In the genomic region with DNA sequence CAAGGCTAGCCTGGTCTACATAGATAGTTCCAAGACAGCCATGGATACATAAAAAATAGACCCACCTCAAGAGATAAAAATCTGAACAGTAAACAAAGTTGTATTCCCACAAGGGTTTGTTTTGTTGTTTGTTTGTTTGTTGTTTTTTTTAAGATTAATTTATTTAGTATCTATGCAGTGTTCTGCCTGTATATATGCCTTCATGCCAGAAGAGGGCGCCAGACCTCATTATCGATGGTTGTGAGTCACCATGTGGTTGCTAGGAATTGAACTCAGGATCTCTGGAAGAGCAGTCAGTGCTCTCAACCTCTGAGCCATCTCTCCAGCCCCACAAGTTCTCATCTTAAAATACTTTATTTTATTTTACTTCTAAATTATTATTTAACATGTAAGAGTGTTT, we compare ENCODE assay signal across 20 mouse cellular contexts. TPM values are rescaled to one million over a fixed set of nuclear protein-coding genes. Genes with fewer than 3 reads are reported as not detected.
DNase-seq lines count a peak whose midpoint lies in the region; ATAC-seq and TF ChIP-seq lines count a peak whose summit lies in the region.
"Had no signal": no experiment of that assay in that cellular context is flagged by ENCODE, and none has a peak within 500 bp of the region (broad histone marks: within the 10 kb centered on the region; RNA-seq: fewer than 3 reads in every experiment).

No protein-coding gene starts in this region.

- H3K9me3 ChIP-seq in liver, postnatal 0 days (ENCODE audit: low read length) = no peaks in the 10 kb centered on the region
- no peaks in the 10 kb centered on the region for H3K9me3 ChIP-seq in liver, embryonic 11.5 days (ENCODE audit: control insufficient read depth, low read length)
- H3K9me3 ChIP-seq: forebrain, embryonic 10.5 days; heart, embryonic 13.5 days; hindbrain, embryonic 15.5 days; limb, embryonic 13.5 days had no signal

- no peaks in the 10 kb centered on the region for H3K27me3 ChIP-seq in liver, postnatal 0 days (ENCODE audit: insufficient read depth, low read length)
- H3K27me3 ChIP-seq in liver, embryonic 11.5 days (replicated peaks; ENCODE audit: control insufficient read depth, insufficient read depth, low read length) = no peaks in the 10 kb centered on the region
- H3K27me3 ChIP-seq: heart, embryonic 13.5 days; hindbrain, embryonic 15.5 days; limb, embryonic 13.5 days had no signal

- no peak for TF ChIP-seq EP300 in liver, postnatal 0 days (IDR thresholded peaks at IDR 0.05; ENCODE audit: low read depth)

- no peak overlapping the region for H3K9ac ChIP-seq in liver, postnatal 0 days (replicated peaks)
- H3K9ac ChIP-seq in liver, embryonic 11.5 days (ENCODE audit: low read depth, low read length) = no peak overlapping the region
- H3K9ac ChIP-seq: heart, embryonic 13.5 days; hindbrain, embryonic 15.5 days; limb, embryonic 13.5 days had no signal

- no peak overlapping the region for H3K27ac ChIP-seq in gastrocnemius, adult 2 months
- no peak overlapping the region for H3K27ac ChIP-seq in liver, postnatal 0 days (ENCODE audit: low read depth)
- H3K27ac ChIP-seq in liver, embryonic 11.5 days (ENCODE audit: low read depth, low read length) = no peak overlapping the region
- H3K27ac ChIP-seq: forebrain, embryonic 10.5 days; heart, embryonic 13.5 days; hindbrain, embryonic 15.5 days; limb, embryonic 13.5 days had no signal

- DNase-seq in gastrocnemius, adult 2 months = no peak
- no peak for DNase-seq in gastrocnemius, postnatal 10 days
- no peak for DNase-seq in liver, postnatal 0 days
- DNase-seq in liver, embryonic 11.5 days (ENCODE audit: low spot score) = no peak
- DNase-seq in R1 (ENCODE audit: low read depth, low spot score) = peak; percentile 36
- no peak for DNase-seq in thymus, postnatal 14 days
- no peak for DNase-seq in embryo, embryonic 10 days (ENCODE audit: low spot score)
- DNase-seq: adrenal gland, postnatal 36 days; cerebellum, adult 2 months; cerebellum, postnatal 36 days; heart, adult 11 months; heart, postnatal 36 days; kidney, adult 18-20 months; kidney, postnatal 10 days; lung, postnatal 4 days; right cerebral cortex, postnatal 25 days had no signal

- 20% methylated on average over 2 of the region's 2 CpGs for WGBS in liver, postnatal 0 days (ENCODE audit: insufficient replicate concordance)
- 15% methylated on average over 2 of the region's 2 CpGs for whole genome bisulfite sequencing in liver, embryonic 11.5 days

- intact Hi-C loops in gastrocnemius, adult 2 months (cut with DNase I) = no loop called here

- no peaks in the 10 kb centered on the region for H3K4me1 ChIP-seq in liver, postnatal 0 days (ENCODE audit: insufficient read depth)
- H3K4me1 ChIP-seq in liver, embryonic 11.5 days (replicated peaks; ENCODE audit: control insufficient read depth, insufficient read depth, low read length) = no peaks in the 10 kb centered on the region
- H3K4me1 ChIP-seq: forebrain, embryonic 10.5 days; limb, embryonic 13.5 days had no signal

- no peak for ATAC-seq in liver, postnatal 0 days
- no peak for ATAC-seq in liver, embryonic 11.5 days (replicated peaks; ENCODE audit: low FRiP score)

- peak; percentile 47 for TF ChIP-seq CTCF in gastrocnemius, adult 2 months (IDR thresholded peaks at IDR 0.05)
- peak; percentile 34; the same call in 1 of the 2 replicates for TF ChIP-seq CTCF in liver, postnatal 0 days (IDR thresholded peaks at IDR 0.05; ENCODE audit: low read depth)

- no peak overlapping the region for H3K4me3 ChIP-seq in gastrocnemius, adult 2 months
- H3K4me3 ChIP-seq in liver, postnatal 0 days (ENCODE audit: low read depth, low read length) = no peak overlapping the region
- no peak overlapping the region for H3K4me3 ChIP-seq in liver, embryonic 11.5 days (ENCODE audit: low read depth, low read length)
- H3K4me3 ChIP-seq: forebrain, embryonic 10.5 days; heart, embryonic 13.5 days; hindbrain, embryonic 15.5 days; limb, embryonic 13.5 days had no signal

- H3K36me3 ChIP-seq in liver, postnatal 0 days (replicated peaks; ENCODE audit: insufficient read depth, low read length) = no peaks in the 10 kb centered on the region
- H3K36me3 ChIP-seq in liver, embryonic 11.5 days (ENCODE audit: control insufficient read depth, insufficient read depth, low read length) = no peaks in the 10 kb centered on the region
- H3K36me3 ChIP-seq: forebrain, embryonic 10.5 days; heart, embryonic 13.5 days; hindbrain, embryonic 15.5 days; limb, embryonic 13.5 days had no signal

- no peak overlapping the region for H3K4me2 ChIP-seq in liver, postnatal 0 days (ENCODE audit: low read depth, low read length)
- no peak overlapping the region for H3K4me2 ChIP-seq in liver, embryonic 11.5 days
- H3K4me2 ChIP-seq: heart, embryonic 13.5 days; hindbrain, embryonic 15.5 days; limb, embryonic 13.5 days had no signal

RNA-seq across cellular contexts. Expression of gene Slco4a1, which starts 47.6 kb away (rescaled TPM):
- under 1 TPM in 1 of 2 experiments, not detected in 1; 0.15 TPM for total RNA-seq in gastrocnemius, adult 2 months (2021)
- under 1 TPM; 0.28 to 0.41 TPM for total RNA-seq in gastrocnemius, postnatal 10 days (2021)
- polyA plus RNA-seq in liver, postnatal 0 days (2015; fragmentation: Nextera tagmentation; extraction: Ambion mirVana) = 0.86 and 0.91 TPM in 2 replicates
- polyA plus RNA-seq in liver, embryonic 11.5 days (2014; fragmentation: Nextera tagmentation; extraction: Ambion mirVana) = 1.5 and 2.0 TPM in 2 replicates
